In the genomic region with DNA sequence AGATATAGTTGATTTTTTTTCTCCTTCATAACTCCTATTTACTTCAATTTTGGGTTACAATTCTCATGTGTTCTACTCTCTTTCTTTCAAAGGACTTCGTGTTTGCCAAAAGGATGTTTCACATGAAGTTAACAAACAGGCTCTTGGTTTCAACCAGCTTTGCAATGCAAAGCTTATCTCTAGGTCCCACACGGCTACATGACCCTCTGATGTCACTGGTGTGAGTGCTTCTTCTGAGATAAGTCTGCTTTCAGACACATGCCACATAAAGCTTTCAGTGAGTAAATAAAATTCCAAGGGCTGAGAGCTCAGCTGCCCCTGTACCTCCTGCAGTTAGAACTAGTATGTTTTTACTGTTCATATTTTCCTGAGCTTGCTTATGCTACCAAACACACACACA, we compare ENCODE assay signal across 12 mouse cellular contexts. TPM values are rescaled to one million over a fixed set of nuclear protein-coding genes. Genes with fewer than 3 reads are reported as not detected.
DNase-seq lines count a peak whose midpoint lies in the region; ATAC-seq and TF ChIP-seq lines count a peak whose summit lies in the region.
"Had no signal": no experiment of that assay in that cellular context is flagged by ENCODE, and none has a peak within 500 bp of the region (broad histone marks: within the 10 kb centered on the region; RNA-seq: fewer than 3 reads in every experiment).

No protein-coding gene starts in this region.

- 0 out of 2 replicates have a peak, but pooled peaks cover 3% of the 10 kb centered on the region for H3K4me1 ChIP-seq in lung, embryonic 14.5 days (ENCODE audit: insufficient read depth)
- H3K4me1 ChIP-seq in liver, embryonic 13.5 days (replicated peaks) = peaks cover 43% of the 10 kb centered on the region
- H3K4me1 ChIP-seq in stomach, embryonic 15.5 days = 0 out of 2 replicates have a peak, but pooled peaks cover 3% of the 10 kb centered on the region

- H3K36me3 ChIP-seq in lung, embryonic 14.5 days (ENCODE audit: insufficient read depth) = no peaks in the 10 kb centered on the region
- H3K36me3 ChIP-seq in liver, embryonic 13.5 days = no peaks in the 10 kb centered on the region
- no peaks in the 10 kb centered on the region for H3K36me3 ChIP-seq in stomach, embryonic 15.5 days
- H3K36me3 ChIP-seq: limb, embryonic 13.5 days had no signal

- no peak for TF ChIP-seq CTCF in lung, embryonic 14.5 days (IDR thresholded peaks at IDR 0.05; ENCODE audit: low read depth)

- H3K4me3 ChIP-seq in lung, embryonic 14.5 days (ENCODE audit: low read depth, low read length) = no peak overlapping the region
- no peak overlapping the region for H3K4me3 ChIP-seq in liver, embryonic 13.5 days (replicated peaks)
- H3K4me3 ChIP-seq in stomach, embryonic 15.5 days (replicated peaks) = no peak overlapping the region
- H3K4me3 ChIP-seq: limb, embryonic 13.5 days had no signal

- H3K4me2 ChIP-seq in lung, embryonic 14.5 days = no peak overlapping the region
- H3K4me2 ChIP-seq in liver, embryonic 13.5 days = peak overlapping the region; percentile 53
- H3K4me2 ChIP-seq in stomach, embryonic 15.5 days = no peak overlapping the region
- H3K4me2 ChIP-seq: limb, embryonic 13.5 days had no signal

- no peak overlapping the region for H3K9ac ChIP-seq in lung, embryonic 14.5 days
- H3K9ac ChIP-seq in liver, embryonic 13.5 days = peak overlapping the region; percentile 64
- no peak overlapping the region for H3K9ac ChIP-seq in stomach, embryonic 15.5 days
- H3K9ac ChIP-seq: limb, embryonic 13.5 days had no signal

- no peak for DNase-seq in lung, embryonic 14.5 days
- no peak for DNase-seq in lung, postnatal 25 days (ENCODE audit: low spot score)
- peak; percentile 91 for DNase-seq in c-Kit-negative CD71-positive TER-119-positive erythroid progenitor cells, embryonic 14.5 days (ENCODE audit: low read depth, low spot score)
- DNase-seq in liver, embryonic 13.5 days = peak; percentile 82
- no peak for DNase-seq in right cerebral cortex, adult 2 months (ENCODE audit: low spot score in 2 of 2)
- no peak for DNase-seq in thymus, postnatal 10 days (ENCODE audit: low spot score in 2 of 2)
- DNase-seq: kidney, adult 2 months; layer of hippocampus, adult 9-11 months; midbrain, embryonic 14.5 days; right cerebral cortex, adult 18-20 months had no signal

- no peaks in the 10 kb centered on the region for H3K9me3 ChIP-seq in lung, embryonic 14.5 days (ENCODE audit: low read depth, low read length)
- H3K9me3 ChIP-seq in liver, embryonic 13.5 days (replicated peaks) = no peaks in the 10 kb centered on the region
- H3K9me3 ChIP-seq in stomach, embryonic 15.5 days = no peaks in the 10 kb centered on the region

- H3K27me3 ChIP-seq in lung, embryonic 14.5 days (ENCODE audit: insufficient read depth, low read length) = no peaks in the 10 kb centered on the region
- H3K27me3 ChIP-seq in liver, embryonic 13.5 days = no peaks in the 10 kb centered on the region
- H3K27me3 ChIP-seq in stomach, embryonic 15.5 days (replicated peaks) = no peaks in the 10 kb centered on the region
- H3K27me3 ChIP-seq: limb, embryonic 13.5 days had no signal

- H3K27ac ChIP-seq in lung, embryonic 14.5 days (ENCODE audit: low read depth) = no peak overlapping the region
- H3K27ac ChIP-seq in liver, embryonic 13.5 days = peak overlapping the region; percentile 97
- no peak overlapping the region for H3K27ac ChIP-seq in stomach, embryonic 15.5 days
- H3K27ac ChIP-seq: limb, embryonic 13.5 days had no signal

- peak; percentile 69 for ATAC-seq in lung, embryonic 14.5 days (ENCODE audit: insufficient read depth)
- ATAC-seq in liver, embryonic 13.5 days (ENCODE audit: low read depth) = peak; percentile 94
- peak; percentile 92 for ATAC-seq in stomach, embryonic 15.5 days (ENCODE audit: insufficient read depth, low FRiP score, low read depth)

- 24% methylated on average over 2 of the region's 2 CpGs for WGBS in lung, embryonic 14.5 days
- 3% methylated on average over 2 of the region's 2 CpGs for WGBS in liver, embryonic 13.5 days (ENCODE audit: insufficient replicate concordance)
- WGBS in stomach, embryonic 15.5 days = 37% methylated on average over 2 of the region's 2 CpGs

RNA-seq across cellular contexts. Expression of a gene that starts 18.1 kb away (rescaled TPM):
- polyA plus RNA-seq in lung, embryonic 14.5 days (2014; fragmentation: Nextera tagmentation; extraction: Ambion mirVana) = 20.1 and 27.9 TPM in 2 replicates
- polyA plus RNA-seq in liver, embryonic 13.5 days (2015; fragmentation: Nextera tagmentation; extraction: Ambion mirVana) = 10.7 and 12.2 TPM in 2 replicates
- polyA plus RNA-seq in stomach, embryonic 15.5 days (2015; fragmentation: Nextera tagmentation; extraction: Ambion mirVana) = 19.2 and 19.3 TPM in 2 replicates

Comparison
In these comparisons a context has a peak if more than half of its experiments do, and no peak if none do; other contexts are left out.
1. DNase-seq: peak in c-Kit-negative CD71-positive TER-119-positive erythroid progenitor cells, embryonic 14.5 days (single experiment) and liver, embryonic 13.5 days (single experiment); none in lung, embryonic 14.5 days (single experiment), lung, postnatal 25 days (single experiment), right cerebral cortex, adult 2 months (0 of 2) and thymus, postnatal 10 days (0 of 2).
2. Peak in every context shown above with its lines, with median percentiles within 50 percentile points of each other: ATAC-seq.